Mouse (Mus musculus): ENCODE results near the gene Tmem110. TPM values are rescaled to one million over a fixed set of nuclear protein-coding genes. Genes with fewer than 3 reads are reported as not detected.

Gene Tmem110
- polyA plus RNA-seq, 1 experiment from 2014 or later = 14.4 TPM

DNA sequence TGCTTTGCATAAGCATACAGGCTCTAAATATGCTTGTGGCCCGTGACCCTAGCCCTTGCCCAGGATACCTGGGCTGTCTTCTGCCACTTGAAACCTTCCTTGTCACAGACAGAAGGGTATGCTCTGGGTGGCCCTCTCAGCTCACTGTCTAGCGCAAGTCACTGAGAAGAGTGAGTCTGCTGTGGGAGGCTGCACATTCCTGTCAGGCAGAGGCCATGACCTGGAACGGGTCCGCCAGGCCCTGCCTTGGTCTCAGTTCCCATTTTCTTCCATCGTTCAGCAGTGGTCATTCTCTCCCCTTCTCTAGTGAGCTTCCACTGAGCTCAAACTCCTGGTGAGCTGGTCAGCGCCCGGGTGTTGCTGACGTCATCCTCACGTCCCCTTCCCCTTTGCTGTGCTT lies 50.6 kb downstream of the Tmem110 start:
- no peak for TF ChIP-seq EP300 (IDR thresholded peaks at IDR 0.05; ENCODE audit: low read depth)
- no peak for TF ChIP-seq CTCF (IDR thresholded peaks at IDR 0.05; ENCODE audit: low read depth)
- no peak overlapping the region for H3K4me2 ChIP-seq (ENCODE audit: low read depth, low read length)
- DNase-seq (no peak), ATAC-seq (peak; percentile 10)
- no peaks in the 10 kb centered on the region for H3K9me3 ChIP-seq (ENCODE audit: low read length)
- H3K9ac ChIP-seq (replicated peaks) = no peak overlapping the region; the same call in 1 of the 2 replicates
- peaks cover 7% of the 10 kb centered on the region for H3K36me3 ChIP-seq (replicated peaks; ENCODE audit: insufficient read depth, low read length)
- no peaks in the 10 kb centered on the region for H3K27me3 ChIP-seq (ENCODE audit: insufficient read depth, low read length)
- no peak overlapping the region for H3K4me3 ChIP-seq (ENCODE audit: low read depth, low read length)
- peaks cover 29% of the 10 kb centered on the region for H3K4me1 ChIP-seq (ENCODE audit: insufficient read depth)
- peak overlapping the region; percentile 82 for H3K27ac ChIP-seq (ENCODE audit: low read depth)
- 57% methylated on average over 9 of the region's 9 CpGs for WGBS (ENCODE audit: insufficient replicate concordance)

DNA sequence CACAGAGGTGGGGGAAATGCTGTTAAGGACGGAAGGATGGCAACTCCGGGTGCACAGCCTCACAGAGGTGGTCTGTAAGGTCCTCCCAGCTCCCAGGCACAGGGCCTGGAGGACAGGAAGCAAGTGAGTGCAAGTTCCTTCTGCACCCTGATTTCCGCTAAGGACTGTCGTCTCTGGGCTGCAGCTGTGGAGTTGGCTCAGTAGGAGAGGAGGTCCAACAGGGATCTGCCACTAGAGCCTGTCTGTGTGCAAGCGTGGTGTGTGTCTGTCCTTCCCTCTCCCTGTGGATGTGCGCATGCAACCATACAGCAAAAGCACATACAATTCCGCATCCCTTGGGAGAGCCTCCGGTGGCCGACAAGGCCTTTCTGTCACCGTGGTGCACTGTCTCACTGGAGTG lies 51.1 kb downstream of the Tmem110 start:
- H3K9ac ChIP-seq (replicated peaks) = no peak overlapping the region
- no peaks in the 10 kb centered on the region for H3K9me3 ChIP-seq (ENCODE audit: low read length)
- H3K27me3 ChIP-seq (ENCODE audit: insufficient read depth, low read length) = no peaks in the 10 kb centered on the region
- H3K36me3 ChIP-seq (replicated peaks; ENCODE audit: insufficient read depth, low read length) = peaks cover 6% of the 10 kb centered on the region
- no peak overlapping the region for H3K4me3 ChIP-seq (ENCODE audit: low read depth, low read length)
- no peak for TF ChIP-seq EP300 (IDR thresholded peaks at IDR 0.05; ENCODE audit: low read depth)
- TF ChIP-seq CTCF (IDR thresholded peaks at IDR 0.05; ENCODE audit: low read depth) = no peak
- peak overlapping the region; percentile 82; the same call in 1 of the 2 replicates for H3K27ac ChIP-seq (ENCODE audit: low read depth)
- H3K4me1 ChIP-seq (ENCODE audit: insufficient read depth) = peaks cover 29% of the 10 kb centered on the region
- ATAC-seq = no peak
- 79% methylated on average over 10 of the region's 10 CpGs for WGBS (ENCODE audit: insufficient replicate concordance)
- DNase-seq = no peak
- no peak overlapping the region for H3K4me2 ChIP-seq (ENCODE audit: low read depth, low read length)

DNA sequence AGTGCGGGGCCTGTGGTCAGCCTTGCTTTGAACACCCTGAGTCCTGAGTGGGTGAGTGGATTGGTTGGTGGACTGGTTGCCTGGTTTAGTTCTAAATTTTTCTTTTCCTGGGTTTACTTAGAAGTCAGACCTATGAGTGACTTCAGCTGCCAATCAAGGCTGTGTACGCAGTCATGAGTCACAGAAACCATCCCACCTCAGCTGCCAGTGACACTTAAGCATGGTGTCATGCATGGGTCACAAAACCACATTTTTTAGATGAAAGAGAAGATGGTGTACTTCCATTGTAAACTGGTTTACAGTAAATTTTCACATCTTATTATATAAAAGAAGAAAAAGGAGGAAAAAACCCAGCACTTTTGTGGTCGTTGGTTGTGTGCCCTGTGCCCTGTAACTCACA lies 52.4 kb downstream of the Tmem110 start:
- 83% methylated on average over 3 of the region's 3 CpGs for WGBS (ENCODE audit: insufficient replicate concordance)
- H3K4me3 ChIP-seq (ENCODE audit: low read depth, low read length) = no peak overlapping the region
- no peaks in the 10 kb centered on the region for H3K9me3 ChIP-seq (ENCODE audit: low read length)
- H3K4me1 ChIP-seq (ENCODE audit: insufficient read depth) = peaks cover 29% of the 10 kb centered on the region
- DNase-seq = no peak
- H3K36me3 ChIP-seq (replicated peaks; ENCODE audit: insufficient read depth, low read length) = peaks cover 2% of the 10 kb centered on the region; the same call in 1 of the 2 replicates
- H3K27me3 ChIP-seq (ENCODE audit: insufficient read depth, low read length) = no peaks in the 10 kb centered on the region
- no peak overlapping the region for H3K27ac ChIP-seq (ENCODE audit: low read depth)
- H3K4me2 ChIP-seq (ENCODE audit: low read depth, low read length) = no peak overlapping the region
- ATAC-seq = no peak
- no peak overlapping the region for H3K9ac ChIP-seq (replicated peaks)
- TF ChIP-seq CTCF (IDR thresholded peaks at IDR 0.05; ENCODE audit: low read depth) (no peak), EP300 (IDR thresholded peaks at IDR 0.05; ENCODE audit: low read depth) (no peak)

DNA sequence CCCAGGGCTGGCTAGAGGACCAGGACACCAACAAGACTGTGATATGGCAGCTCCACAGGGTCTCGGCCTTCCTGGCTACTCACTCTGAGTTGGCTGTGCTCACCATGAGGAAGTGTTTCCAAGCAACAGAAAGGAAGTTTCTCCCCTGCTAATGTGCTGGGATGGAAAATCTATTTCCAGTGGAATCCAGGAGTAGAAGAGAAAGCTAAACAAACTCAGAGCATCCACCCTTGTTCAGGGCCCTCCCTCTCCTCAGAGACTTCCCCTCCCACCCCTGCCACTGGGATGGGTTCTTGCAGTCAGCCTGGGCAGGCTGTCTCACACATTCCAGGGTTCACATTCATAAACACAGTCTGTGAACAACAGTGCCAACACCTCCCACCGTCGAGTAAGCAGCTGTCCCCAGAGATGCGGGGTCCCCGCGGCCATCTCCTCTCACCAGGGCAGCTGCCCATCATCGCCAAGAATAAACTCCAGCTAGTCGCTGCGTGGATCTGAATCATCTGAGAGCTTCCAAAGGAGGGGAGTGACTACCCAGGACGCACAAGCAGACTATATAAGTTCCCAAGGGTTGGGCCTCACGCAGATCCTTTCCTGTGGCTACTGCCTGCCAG lies 53.7 kb downstream of the Tmem110 start, which contains the start of gene Mustn1:
Gene Mustn1, plus strand, starts transcription at position 243 of the 614 bp plus-strand sequence.
- no peak for ATAC-seq
- 73% methylated on average over 11 of the region's 11 CpGs for WGBS (ENCODE audit: insufficient replicate concordance)
- TF ChIP-seq EP300 (IDR thresholded peaks at IDR 0.05; ENCODE audit: low read depth) (no peak), CTCF (IDR thresholded peaks at IDR 0.05; ENCODE audit: low read depth) (no peak)
- H3K4me1 ChIP-seq (ENCODE audit: insufficient read depth) = peaks cover 21% of the 10 kb centered on the region
- no peaks in the 10 kb centered on the region for H3K36me3 ChIP-seq (replicated peaks; ENCODE audit: insufficient read depth, low read length)
- no peak within 1 kb of the TSS for H3K4me2 ChIP-seq (ENCODE audit: low read depth, low read length)
- 0 out of 2 replicates have a peak within 1 kb of the TSS, but pooled peaks have one; percentile 1 for H3K27ac ChIP-seq (ENCODE audit: low read depth)
- no peaks in the 10 kb centered on the region for H3K27me3 ChIP-seq (ENCODE audit: insufficient read depth, low read length)
- no peak for DNase-seq
- H3K4me3 ChIP-seq (ENCODE audit: low read depth, low read length) = no peak within 1 kb of the TSS
- H3K9me3 ChIP-seq (ENCODE audit: low read length) = no peaks in the 10 kb centered on the region
- H3K9ac ChIP-seq (replicated peaks) = peak within 1 kb of the TSS; percentile 7; the same call in 1 of the 2 replicates

DNA sequence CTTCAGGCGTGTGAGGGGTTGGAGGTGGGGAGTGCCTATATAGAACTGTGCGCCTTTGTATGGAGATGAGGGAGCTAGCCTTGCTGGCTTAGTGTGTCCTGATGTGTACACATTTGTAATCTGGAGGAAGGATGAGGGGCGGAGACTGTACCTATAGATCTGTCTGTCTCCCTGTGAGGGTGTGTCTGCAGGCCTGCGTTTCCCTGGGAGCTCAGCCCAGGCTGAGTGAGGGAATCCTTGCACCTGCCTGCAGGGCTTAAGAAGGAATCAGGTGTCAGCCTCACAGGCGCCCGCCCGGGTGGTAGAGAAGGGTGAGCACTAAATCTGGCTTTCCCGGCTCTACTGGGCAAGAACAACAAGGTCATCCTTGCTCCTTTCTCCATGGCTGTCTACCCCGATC lies 54.4 kb downstream of the Tmem110 start:
- no peak overlapping the region for H3K4me3 ChIP-seq (ENCODE audit: low read depth, low read length)

DNA sequence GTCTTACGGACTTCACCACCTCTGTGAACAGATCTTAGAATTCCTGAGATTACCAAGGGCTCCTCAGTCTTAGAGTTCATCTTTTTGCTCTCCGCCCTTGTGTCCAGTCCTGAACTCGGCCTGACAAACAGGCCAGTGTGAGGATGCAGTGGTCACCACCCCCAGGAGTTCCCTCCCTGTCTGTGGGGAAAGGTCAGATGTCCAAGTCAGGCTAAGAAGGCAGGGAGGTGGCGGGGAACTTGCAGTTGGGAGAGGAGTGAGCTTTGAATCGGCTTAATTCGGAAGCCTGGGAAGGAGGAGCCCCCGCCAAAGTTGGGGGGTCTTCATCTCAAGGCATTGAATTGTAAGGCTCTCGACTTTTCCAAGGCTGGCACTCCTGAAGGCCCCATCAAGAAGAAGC lies 54.9 kb downstream of the Tmem110 start:
- WGBS (ENCODE audit: insufficient replicate concordance) = 77% methylated on average over 8 of the region's 8 CpGs
- no peaks in the 10 kb centered on the region for H3K9me3 ChIP-seq (ENCODE audit: low read length)
- DNase-seq = no peak
- H3K4me1 ChIP-seq (ENCODE audit: insufficient read depth) = peaks cover 12% of the 10 kb centered on the region
- no peak for ATAC-seq
- H3K4me3 ChIP-seq (ENCODE audit: low read depth, low read length) = no peak overlapping the region
- TF ChIP-seq CTCF (IDR thresholded peaks at IDR 0.05; ENCODE audit: low read depth) = no peak
- TF ChIP-seq EP300 (IDR thresholded peaks at IDR 0.05; ENCODE audit: low read depth) = no peak
- no peak overlapping the region for H3K27ac ChIP-seq (ENCODE audit: low read depth)
- no peak overlapping the region for H3K4me2 ChIP-seq (ENCODE audit: low read depth, low read length)
- H3K27me3 ChIP-seq (ENCODE audit: insufficient read depth, low read length) = no peaks in the 10 kb centered on the region
- no peak overlapping the region for H3K9ac ChIP-seq (replicated peaks)
- H3K36me3 ChIP-seq (replicated peaks; ENCODE audit: insufficient read depth, low read length) = no peaks in the 10 kb centered on the region

More for the DNA sequence above, 54.4 kb downstream of the Tmem110 start:
- H3K27me3 ChIP-seq (ENCODE audit: insufficient read depth, low read length) = no peaks in the 10 kb centered on the region
- H3K36me3 ChIP-seq (replicated peaks; ENCODE audit: insufficient read depth, low read length) = no peaks in the 10 kb centered on the region
- 0 out of 2 replicates have a peak overlapping the region, but pooled peaks have one; percentile 1 for H3K27ac ChIP-seq (ENCODE audit: low read depth)
- H3K4me1 ChIP-seq (ENCODE audit: insufficient read depth) = peaks cover 15% of the 10 kb centered on the region
- H3K4me2 ChIP-seq (ENCODE audit: low read depth, low read length) = no peak overlapping the region
- TF ChIP-seq EP300 (IDR thresholded peaks at IDR 0.05; ENCODE audit: low read depth) = no peak
- no peak for TF ChIP-seq CTCF (IDR thresholded peaks at IDR 0.05; ENCODE audit: low read depth)
- H3K9ac ChIP-seq (replicated peaks) = peak overlapping the region; percentile 7; the same call in 1 of the 2 replicates
- no peaks in the 10 kb centered on the region for H3K9me3 ChIP-seq (ENCODE audit: low read length)
- WGBS (ENCODE audit: insufficient replicate concordance) = 67% methylated on average over 9 of the region's 9 CpGs
- DNase-seq (no peak), ATAC-seq (no peak)

All from liver, postnatal 0 days (tissue).